Mouse (Mus musculus) brain, embryonic 18.5 days (tissue): ENCODE results near the gene Ccdc88c.

Experiments
- DNase-seq: peaks from one replicate; pipeline ENCODE4 v3.0.0-alpha.2; 2012; ENCODE audit warnings: low read depth, low spot score

Gene Ccdc88c

GRCm38 (mm10) chr12:100883168-100883567, 145.7 kb downstream of the Ccdc88c start:
- DNase-seq, result no peak

GRCm38 (mm10) chr12:100878556-100878955, 150.3 kb downstream of the Ccdc88c start:
- DNase-seq, result no peak

- DNase-seq, result no peak
Measured at GRCm38 (mm10) chr12:100877936-100878335, 150.9 kb downstream of the Ccdc88c start.

- no peak for DNase-seq
Measured at GRCm38 (mm10) chr12:100875960-100876359, 152.9 kb downstream of the Ccdc88c start.

- DNase-seq, result no peak
Measured at GRCm38 (mm10) chr12:100875553-100875952, 153.3 kb downstream of the Ccdc88c start.

- no peak for DNase-seq
Measured at GRCm38 (mm10) chr12:100873612-100874011, 155.2 kb downstream of the Ccdc88c start.

- DNase-seq, result no peak
Measured at GRCm38 (mm10) chr12:100871841-100872240, 157.0 kb downstream of the Ccdc88c start.

GRCm38 (mm10) chr12:100871234-100871633, 157.6 kb downstream of the Ccdc88c start:
- DNase-seq, result no peak

- no peak for DNase-seq
Measured at GRCm38 (mm10) chr12:100868049-100868622, 160.7 kb downstream of the Ccdc88c start.

GRCm38 (mm10) chr12:100867097-100867496, 161.8 kb downstream of the Ccdc88c start:
- DNase-seq, result no peak

GRCm38 (mm10) chr12:100865509-100866078, 163.3 kb downstream of the Ccdc88c start:
- DNase-seq, result no peak

- no peak for DNase-seq
Measured at GRCm38 (mm10) chr12:100865072-100865471, 163.8 kb downstream of the Ccdc88c start.

- no peak for DNase-seq
Measured at GRCm38 (mm10) chr12:100862856-100863446, 165.9 kb downstream of the Ccdc88c start.

- no peak for DNase-seq
Measured at GRCm38 (mm10) chr12:100862272-100862671, 166.6 kb downstream of the Ccdc88c start.
